Mouse (Mus musculus) limb, embryonic 13.5 days (tissue): ENCODE results near the gene Pcid2. TPM values are rescaled to one million over a fixed set of nuclear protein-coding genes. Genes with fewer than 3 reads are reported as not detected.
"Not testable (repeated sequence)": the region's sequence is repeated elsewhere in the genome, so short reads cannot be mapped to it uniquely, and the experiment has no call there.

ENCODE experiments used
- ATAC-seq: fragments of 200-750 bp; cut with Nextera tagmentation; 2 replicates; pipeline ENCODE4 v1.8.0; 2017; ENCODE audit warnings: low read depth, moderate number of reproducible peaks, moderate TSS enrichment; ENCODE audit not compliant: low FRiP score
- H3K27ac ChIP-seq: fragments of 300-500 bp; sonication (generic); 2 replicates; pipeline ENCODE4 v1.5.1; 2015; ENCODE audit warnings: inconsistent platforms, mild to moderate bottlenecking, moderate library complexity
- H3K27me3 ChIP-seq: fragments of 300-500 bp; sonication (generic); 2 replicates; pipeline ENCODE4 v1.6.1; 2015; ENCODE audit warnings: mild to moderate bottlenecking, inconsistent platforms
- H3K36me3 ChIP-seq: fragments of 300-500 bp; sonication (generic); 2 replicates; pipeline ENCODE4 v1.6.1; 2015; ENCODE audit warnings: inconsistent platforms, mild to moderate bottlenecking, moderate library complexity
- H3K4me1 ChIP-seq: fragments of 300-500 bp; sonication (generic); 2 replicates; pipeline ENCODE4 v1.6.1; 2015; ENCODE audit warnings: inconsistent platforms
- H3K4me2 ChIP-seq: fragments of 300-500 bp; sonication (generic); replicated peaks from 2 replicates; pipeline ENCODE4 v1.6.1; 2015; ENCODE audit warnings: inconsistent platforms, mild to moderate bottlenecking, moderate library complexity
- H3K4me3 ChIP-seq: fragments of 300-500 bp; sonication (generic); 2 replicates; pipeline ENCODE4 v1.5.1; 2015; ENCODE audit warnings: moderate library complexity, mild to moderate bottlenecking, inconsistent platforms
- H3K9ac ChIP-seq: fragments of 300-500 bp; sonication (generic); 2 replicates; pipeline ENCODE4 v1.6.1; 2015; ENCODE audit warnings: mild to moderate bottlenecking, inconsistent platforms
- H3K9me3 ChIP-seq: fragments of 300-500 bp; sonication (generic); 2 replicates; pipeline ENCODE4 v1.6.1; 2016; ENCODE audit warnings: inconsistent platforms
- WGBS: fragments of 180-500 bp; shearing (Covaris S2); methylation state at CpG from one replicate; pipeline ENCODE4 v1.1.7; 2015; 5-methylcytosine and 5-hydroxymethylcytosine counted together
- polyA plus RNA-seq: library from polyadenylated mRNA; unstranded; fragments of >200 nt; fragmentation: Nextera tagmentation; extraction: Ambion mirVana; gene quantifications from 2 replicates; pipeline ENCODE4 v1.2.1, GENCODE M21; 2015

The Pcid2 gene
- 47.5 and 48.2 TPM in 2 replicates for polyA plus RNA-seq

DNA sequence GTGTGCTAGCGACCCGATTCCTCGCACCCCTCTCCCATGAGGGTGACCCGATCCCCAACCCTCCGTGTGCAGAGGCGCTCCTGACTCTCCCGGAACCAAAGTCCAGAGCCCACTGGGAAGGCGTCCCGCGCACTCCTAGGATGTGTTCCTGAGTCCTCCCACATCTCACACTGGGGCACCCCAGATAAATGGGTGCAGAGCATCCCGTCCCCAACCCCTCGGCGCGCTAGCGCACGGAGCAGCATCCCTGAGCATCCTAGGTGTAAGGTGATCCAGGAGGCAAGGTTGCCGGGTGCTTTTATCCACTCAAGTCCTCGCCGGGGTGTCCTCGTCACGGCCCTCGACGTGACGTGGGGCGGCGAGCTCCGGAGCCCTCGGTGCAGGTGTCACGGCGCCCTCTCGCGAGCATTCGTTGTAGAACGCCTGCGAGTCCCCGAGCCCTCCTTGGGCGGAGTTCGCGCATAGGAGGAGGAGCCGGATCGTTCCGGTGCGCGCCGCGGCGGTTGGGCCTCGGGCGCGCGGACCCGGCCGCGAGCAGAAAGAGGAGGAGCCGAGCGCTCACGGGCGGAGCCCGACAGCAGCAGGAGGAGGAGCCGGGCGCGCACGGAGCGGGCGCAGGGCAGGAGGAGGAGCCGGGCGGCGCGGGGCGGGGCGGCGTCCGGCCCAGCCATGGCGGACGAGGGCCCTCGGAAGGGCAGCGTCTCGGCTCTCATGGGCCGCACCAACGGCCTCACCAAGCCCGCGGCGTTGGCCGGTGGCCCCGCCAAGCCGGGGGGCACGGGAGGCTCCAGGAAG is at the start of gene Pcid2, which contains the start of gene Cul4a:
Pcid2 (minus strand) TSS at position 373 of the 795 bp plus-strand sequence.
Cul4a (plus strand) TSS at position 535 of the 795 bp plus-strand sequence.
- Histone ChIP-seq H3K36me3 (peaks cover 22% of the 10 kb centered on the region), H3K4me1 (peaks cover 29% of the 10 kb centered on the region), H3K4me3 (peak within 1 kb of the TSS; percentile 98), H3K27me3 (no peaks in the 10 kb centered on the region), H3K27ac (peak within 1 kb of the TSS; percentile 89), H3K4me2 (peak within 1 kb of the TSS; percentile 96), H3K9ac (peak within 1 kb of the TSS; percentile 98), H3K9me3 (no peaks in the 10 kb centered on the region)
- ATAC-seq = peak; percentile 95
- WGBS = under 1% methylated on average over 86 of the region's 87 CpGs

DNA sequence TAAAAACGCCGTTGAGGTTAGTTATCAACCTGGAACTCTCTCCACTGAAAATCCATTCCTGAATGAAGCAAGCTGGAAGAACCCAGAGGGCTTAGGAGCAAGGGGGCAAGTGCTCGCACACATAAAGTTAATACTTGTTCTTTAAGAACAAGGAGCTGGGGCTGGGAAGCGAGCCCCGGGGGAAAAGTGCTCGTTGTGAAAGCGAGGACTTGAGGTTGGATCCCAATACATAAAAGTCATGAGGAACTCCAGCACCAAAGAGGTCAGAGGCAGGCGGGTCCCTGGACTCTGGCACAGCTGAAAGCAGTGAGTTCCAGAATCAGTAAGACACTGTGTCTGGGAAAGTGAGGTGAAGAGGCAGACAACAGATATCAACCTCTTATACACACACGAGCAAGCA is 48.8 kb upstream of the Pcid2 start:
- peaks cover 17% of the 10 kb centered on the region for H3K36me3 ChIP-seq

DNA sequence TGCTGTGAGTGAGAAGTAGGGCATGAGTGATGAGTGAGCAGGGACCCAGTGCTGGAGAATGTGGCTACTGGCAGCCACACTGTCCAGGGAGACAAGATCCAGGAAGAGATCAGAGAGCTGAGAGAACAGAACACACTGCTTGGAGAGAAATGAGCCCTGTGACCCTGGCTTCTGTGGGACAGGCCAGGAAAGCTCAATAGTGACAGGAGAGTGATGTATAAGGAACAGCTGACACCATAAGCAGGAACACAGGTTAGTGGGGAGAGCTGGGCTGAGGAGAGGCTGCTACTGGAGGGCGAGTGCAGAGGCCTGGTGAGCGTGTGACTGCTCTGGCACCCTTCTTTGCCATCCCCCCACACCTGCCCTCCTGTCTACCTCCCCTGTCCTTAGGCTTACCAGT is 45.7 kb upstream of the Pcid2 start:
- H3K9ac ChIP-seq = no peak overlapping the region
- H3K9me3 ChIP-seq = no peaks in the 10 kb centered on the region
- no peak; the same call in 1 of the 2 replicates for ATAC-seq
- WGBS = 82% methylated on average over 2 of the region's 2 CpGs
- no peaks in the 10 kb centered on the region for H3K4me1 ChIP-seq
- H3K4me2 ChIP-seq = no peak overlapping the region
- H3K27ac ChIP-seq = no peak overlapping the region
- no peaks in the 10 kb centered on the region for H3K27me3 ChIP-seq
- H3K36me3 ChIP-seq = peaks cover 45% of the 10 kb centered on the region
- no peak overlapping the region for H3K4me3 ChIP-seq

More for the DNA sequence above, 48.8 kb upstream of the Pcid2 start:
- 71% methylated on average over 9 of the region's 9 CpGs for WGBS
- Histone ChIP-seq H3K9ac (no peak overlapping the region), H3K27me3 (no peaks in the 10 kb centered on the region), H3K4me1 (peaks cover 4% of the 10 kb centered on the region; the same call in 1 of the 2 replicates), H3K4me2 (no peak overlapping the region), H3K4me3 (no peak overlapping the region), H3K9me3 (no peaks in the 10 kb centered on the region), H3K27ac (no peak overlapping the region)
- no peak for ATAC-seq

DNA sequence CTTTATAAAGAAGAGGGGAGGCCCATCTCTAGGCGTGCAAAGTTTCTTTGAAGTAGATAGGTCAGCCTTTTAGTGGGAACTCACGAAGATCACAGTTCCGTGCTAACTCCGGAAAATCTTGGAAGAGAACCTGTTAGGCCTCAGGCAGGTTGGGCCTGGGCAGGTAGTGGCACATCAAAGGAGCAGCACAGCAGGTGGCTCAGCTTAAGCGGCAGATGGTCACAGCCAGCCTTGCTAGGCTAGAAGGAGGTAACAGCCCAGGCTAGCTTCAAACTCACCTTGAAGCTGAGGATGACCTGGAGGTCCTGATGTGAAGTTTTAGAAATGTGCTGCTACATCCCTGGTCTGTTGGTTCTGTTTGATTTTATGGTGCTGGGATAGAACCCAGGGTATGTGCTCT is 44.6 kb upstream of the Pcid2 start:
- peaks cover 55% of the 10 kb centered on the region for H3K36me3 ChIP-seq
- no peak overlapping the region for H3K9ac ChIP-seq
- no peaks in the 10 kb centered on the region for H3K4me1 ChIP-seq
- 45% methylated on average over 5 of the region's 5 CpGs for WGBS
- H3K4me2 ChIP-seq = no peak overlapping the region
- no peaks in the 10 kb centered on the region for H3K27me3 ChIP-seq
- H3K27ac ChIP-seq = no peak overlapping the region
- H3K9me3 ChIP-seq = no peaks in the 10 kb centered on the region
- ATAC-seq = no peak
- H3K4me3 ChIP-seq = no peak overlapping the region

DNA sequence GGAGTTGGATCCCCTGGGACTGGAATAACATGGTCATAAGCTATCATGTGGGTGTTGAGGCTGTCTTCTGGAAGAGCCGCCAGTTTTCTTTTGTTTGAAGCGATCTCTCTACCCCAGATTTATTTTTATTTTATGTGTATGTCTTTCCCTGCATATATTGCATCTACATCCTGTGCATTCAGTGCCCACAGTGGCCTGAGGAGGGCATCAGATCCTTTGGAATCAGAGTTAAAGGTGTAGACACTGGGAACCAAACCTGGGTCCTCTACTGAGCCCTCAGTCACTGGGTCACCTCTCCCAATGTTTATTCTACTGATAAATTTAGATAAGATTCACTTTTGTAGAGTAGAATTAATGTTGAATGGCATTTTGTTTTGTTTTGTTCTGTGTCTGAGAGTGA is 44.0 kb upstream of the Pcid2 start:
- 93% methylated on average over 2 of the region's 2 CpGs for WGBS
- H3K9ac ChIP-seq = no peak overlapping the region
- no peak for ATAC-seq

DNA sequence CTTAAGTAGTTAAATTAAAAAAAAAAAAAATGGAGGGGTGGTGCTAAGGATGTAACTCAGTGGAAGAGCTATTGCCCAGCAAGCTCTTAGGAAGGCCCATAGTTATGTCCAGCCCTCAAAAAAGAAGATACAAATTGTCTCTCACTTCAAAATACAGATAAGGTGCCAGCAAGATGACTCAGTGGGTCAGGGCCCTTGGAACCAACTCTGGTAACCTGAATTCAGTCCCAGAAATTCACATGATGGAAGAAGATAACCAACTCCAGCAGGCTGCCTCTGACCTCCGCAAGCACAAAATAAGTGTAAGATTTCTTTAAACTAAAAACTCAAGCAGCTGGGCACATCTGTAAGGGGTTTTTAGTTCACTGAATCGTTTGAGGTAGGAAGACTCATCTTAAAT is 43.2 kb upstream of the Pcid2 start:
- WGBS = 86% methylated on average over 2 of the region's 2 CpGs
- Histone ChIP-seq H3K9ac (no peak overlapping the region), H3K9me3 (no peaks in the 10 kb centered on the region), H3K4me3 (no peak overlapping the region), H3K36me3 (peaks cover 69% of the 10 kb centered on the region), H3K4me1 (no peaks in the 10 kb centered on the region), H3K27me3 (no peaks in the 10 kb centered on the region), H3K27ac (no peak overlapping the region), H3K4me2 (no peak overlapping the region)
- ATAC-seq = no peak

More for the DNA sequence above, 44.0 kb upstream of the Pcid2 start:
- H3K9me3 ChIP-seq = no peaks in the 10 kb centered on the region
- peaks cover 61% of the 10 kb centered on the region for H3K36me3 ChIP-seq
- H3K4me1 ChIP-seq = no peaks in the 10 kb centered on the region
- no peak overlapping the region for H3K27ac ChIP-seq
- H3K4me2 ChIP-seq = no peak overlapping the region
- no peaks in the 10 kb centered on the region for H3K27me3 ChIP-seq
- no peak overlapping the region for H3K4me3 ChIP-seq

DNA sequence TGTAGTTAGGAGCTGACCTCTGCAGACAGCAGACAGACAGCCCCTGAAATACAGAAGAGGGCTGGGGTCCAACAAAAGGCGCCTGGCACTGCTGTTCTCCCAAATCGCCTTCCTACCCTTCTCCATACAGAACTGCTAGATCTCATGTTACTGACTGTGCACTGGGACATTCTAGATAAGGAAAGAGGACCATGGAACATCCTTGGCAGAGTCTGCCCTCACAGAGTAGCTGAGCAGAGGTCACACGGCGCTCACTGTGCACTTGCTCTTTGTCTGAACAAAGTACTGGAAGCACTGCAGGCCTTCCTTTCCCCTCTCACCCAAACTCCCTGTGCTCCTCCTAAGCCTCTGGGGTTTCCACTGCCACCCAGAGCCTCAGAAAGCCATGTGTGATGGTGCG is 36.4 kb upstream of the Pcid2 start:
- WGBS = 94% methylated on average over 5 of the region's 5 CpGs
- Histone ChIP-seq H3K9ac (no peak overlapping the region), H3K27me3 (no peaks in the 10 kb centered on the region), H3K4me3 (no peak overlapping the region), H3K27ac (no peak overlapping the region), H3K4me2 (no peak overlapping the region), H3K36me3 (peaks cover 100% of the 10 kb centered on the region), H3K9me3 (no peaks in the 10 kb centered on the region), H3K4me1 (no peaks in the 10 kb centered on the region)
- no peak for ATAC-seq

DNA sequence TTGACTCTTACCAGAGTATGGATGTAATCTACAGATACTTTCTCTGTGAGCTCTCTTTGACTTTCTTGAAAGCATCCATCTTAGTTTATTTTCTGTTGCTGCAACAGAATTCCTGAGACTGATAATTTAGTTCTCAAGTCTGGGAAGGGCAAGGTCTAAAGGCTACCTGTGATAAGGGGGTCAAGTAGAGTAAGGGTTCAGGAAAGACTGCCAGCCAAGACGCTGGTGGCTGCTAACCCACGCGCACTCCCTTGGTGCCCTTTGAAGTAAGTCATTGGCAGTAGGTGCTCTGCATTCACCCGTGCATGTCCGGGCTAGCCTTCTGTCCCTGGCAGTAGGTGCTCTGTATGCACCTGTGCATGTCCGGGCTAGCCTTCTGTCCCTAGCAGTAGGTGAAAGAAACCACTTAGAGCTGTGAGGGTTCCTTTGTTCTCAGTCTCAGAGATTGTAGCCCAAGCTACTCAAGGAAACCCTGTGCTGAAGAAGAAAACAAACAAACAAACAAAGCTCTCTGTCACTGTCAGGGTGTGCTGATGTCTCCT is 34.5 kb upstream of the Pcid2 start:
- no peak overlapping the region for H3K27ac ChIP-seq
- no peak overlapping the region for H3K9ac ChIP-seq
- no peak overlapping the region for H3K4me2 ChIP-seq
- H3K9me3 ChIP-seq = no peaks in the 10 kb centered on the region
- H3K4me3 ChIP-seq = no peak overlapping the region
- H3K36me3 ChIP-seq = peaks cover 100% of the 10 kb centered on the region
- no peak for ATAC-seq
- no peaks in the 10 kb centered on the region for H3K27me3 ChIP-seq
- WGBS = 94% methylated on average over 6 of the region's 6 CpGs
- H3K4me1 ChIP-seq = no peaks in the 10 kb centered on the region

DNA sequence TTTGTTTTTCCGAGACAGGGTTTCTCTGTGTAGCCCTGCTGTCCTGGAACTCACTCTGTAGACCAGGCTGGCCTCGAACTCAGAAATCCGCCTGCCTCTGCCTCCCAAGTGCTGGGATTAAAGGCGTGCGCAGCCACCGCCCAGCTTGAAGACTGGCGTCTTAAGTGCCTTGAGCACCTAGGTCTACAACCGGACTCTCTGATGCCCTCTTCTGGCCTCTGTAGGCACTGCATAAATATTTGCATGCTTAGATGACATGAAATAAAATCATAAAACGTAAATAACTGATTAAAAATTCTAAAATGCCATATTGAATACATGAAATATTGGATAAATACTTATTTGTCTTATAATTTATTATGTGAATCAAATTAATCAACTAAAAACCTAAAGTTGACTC is 27.0 kb upstream of the Pcid2 start:
- H3K27ac ChIP-seq, ATAC-seq, H3K4me2 ChIP-seq, H3K9me3 ChIP-seq, H3K4me1 ChIP-seq, H3K9ac ChIP-seq, H3K27me3 ChIP-seq, H3K4me3 ChIP-seq: not testable (repeated sequence)
- peaks cover 95% of the 10 kb centered on the region for H3K36me3 ChIP-seq
- 74% methylated on average over 9 of the region's 9 CpGs for WGBS

DNA sequence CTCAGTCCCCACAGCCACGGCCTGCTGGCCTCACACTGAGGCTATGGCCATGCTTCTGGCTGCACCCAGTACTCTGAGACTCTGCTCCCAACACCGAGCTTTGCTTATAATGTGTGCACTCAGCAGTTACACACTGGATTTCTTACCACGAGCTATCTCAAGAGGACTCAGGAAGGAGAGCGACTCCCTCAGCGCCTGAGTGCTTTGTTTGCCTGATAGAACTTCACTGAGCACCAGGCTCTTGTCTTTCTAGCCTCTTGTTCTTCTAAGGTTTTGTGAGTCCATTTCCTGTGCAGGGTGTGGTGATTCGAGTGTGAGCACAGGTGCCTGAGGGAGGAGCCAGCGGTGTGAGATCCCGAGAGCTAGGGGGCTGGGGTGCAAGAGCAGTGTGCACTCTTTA is 19.6 kb upstream of the Pcid2 start:
- H3K9ac ChIP-seq = no peak overlapping the region
- no peaks in the 10 kb centered on the region for H3K27me3 ChIP-seq
- H3K9me3 ChIP-seq = no peaks in the 10 kb centered on the region
- no peak for ATAC-seq
- H3K27ac ChIP-seq = no peak overlapping the region
- no peaks in the 10 kb centered on the region for H3K4me1 ChIP-seq
- WGBS = 90% methylated on average over 8 of the region's 8 CpGs
- H3K4me3 ChIP-seq = no peak overlapping the region
- no peak overlapping the region for H3K4me2 ChIP-seq
- H3K36me3 ChIP-seq = peaks cover 82% of the 10 kb centered on the region

DNA sequence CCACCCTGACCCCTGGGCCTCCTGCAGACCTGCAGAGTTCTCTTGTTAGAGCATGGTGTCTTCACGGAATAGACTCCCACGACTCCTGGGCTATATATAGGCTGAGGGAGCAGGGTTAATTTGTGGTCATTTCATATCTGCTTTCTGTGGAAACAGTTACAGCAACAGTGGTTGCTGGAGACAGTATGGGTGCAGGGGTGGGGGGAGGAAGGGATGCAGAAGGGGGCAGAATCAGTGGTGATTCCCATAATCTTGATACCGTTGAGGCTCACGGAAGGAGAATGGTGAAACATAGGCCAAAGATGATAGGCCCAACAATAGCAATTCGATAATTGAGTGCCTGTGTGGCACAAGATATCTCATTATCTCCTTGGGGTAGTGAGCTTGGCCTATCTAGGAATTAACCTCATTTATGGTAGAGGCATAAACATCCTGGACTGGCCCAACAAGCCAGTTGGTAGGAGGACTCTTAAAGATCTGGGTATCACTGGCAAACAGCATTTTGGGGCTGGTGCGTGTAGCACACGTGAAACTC is 17.7 kb upstream of the Pcid2 start:
- peaks cover 81% of the 10 kb centered on the region for H3K36me3 ChIP-seq
- WGBS = 93% methylated on average over 7 of the region's 7 CpGs

DNA sequence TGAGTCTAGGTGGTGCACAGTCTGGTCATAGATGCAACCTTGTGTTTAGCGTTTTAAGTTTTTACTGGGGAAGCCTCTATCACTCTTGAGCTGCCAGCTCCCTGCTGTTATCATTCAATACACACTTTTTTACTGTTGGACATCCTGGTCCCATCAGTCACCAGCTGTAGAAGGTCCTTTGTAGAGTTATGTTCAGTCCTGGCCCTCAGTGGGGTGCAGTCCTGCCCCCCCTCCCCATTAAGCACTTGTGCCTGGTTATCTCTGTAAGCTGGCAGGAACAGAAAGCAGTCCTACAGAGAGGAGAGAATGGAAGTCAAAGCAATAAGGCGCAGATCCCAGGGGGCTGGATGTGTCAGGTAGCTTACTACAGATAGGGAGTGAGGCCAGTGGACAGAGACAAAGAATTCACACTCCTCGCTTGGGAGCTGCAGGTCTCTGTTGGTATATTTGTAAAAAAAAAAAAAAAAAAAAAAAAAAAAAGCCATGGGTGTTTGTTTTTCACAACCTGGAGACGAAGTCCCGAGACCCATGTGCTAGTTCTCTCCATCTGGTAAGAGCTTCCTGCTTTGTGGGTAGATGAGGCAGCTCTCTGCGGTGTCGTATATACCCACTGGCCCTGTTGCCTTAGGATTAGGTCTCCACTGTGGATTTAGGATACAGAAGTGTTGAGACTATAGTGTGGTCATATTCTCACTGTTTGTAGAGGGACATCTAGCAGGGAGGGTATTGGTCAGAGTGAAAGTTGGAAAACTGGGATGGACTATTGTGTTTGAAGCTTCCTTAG is 15.8 kb upstream of the Pcid2 start:
- Histone ChIP-seq H3K4me3 (no peak overlapping the region), H3K36me3 (peaks cover 71% of the 10 kb centered on the region)

More for the DNA sequence above, 17.7 kb upstream of the Pcid2 start:
- Histone ChIP-seq H3K9ac (no peak overlapping the region), H3K4me2 (no peak overlapping the region), H3K9me3 (no peaks in the 10 kb centered on the region), H3K4me3 (no peak overlapping the region), H3K4me1 (no peaks in the 10 kb centered on the region), H3K27me3 (no peaks in the 10 kb centered on the region), H3K27ac (no peak overlapping the region)
- ATAC-seq = no peak

More for the DNA sequence above, 15.8 kb upstream of the Pcid2 start:
- no peaks in the 10 kb centered on the region for H3K9me3 ChIP-seq
- no peak overlapping the region for H3K9ac ChIP-seq
- 90% methylated on average over 7 of the region's 7 CpGs for WGBS
- no peak overlapping the region for H3K4me2 ChIP-seq
- no peaks in the 10 kb centered on the region for H3K4me1 ChIP-seq
- no peak overlapping the region for H3K27ac ChIP-seq
- no peaks in the 10 kb centered on the region for H3K27me3 ChIP-seq
- no peak for ATAC-seq
